Mouse (Mus musculus) myocyte (in vitro differentiated cells): ENCODE measurements around the gene Teddm3. TPM values are rescaled to one million over a fixed set of nuclear protein-coding genes. Genes with fewer than 3 reads are reported as not detected.
"Not testable (repeated sequence)": the region's sequence is repeated elsewhere in the genome, so short reads cannot be mapped to it uniquely, and the experiment has no call there.

Experiments
- H3K27me3 ChIP-seq: one replicate; pipeline ENCODE4 v1.6.1; 2011; ENCODE audit not compliant: control insufficient read depth, insufficient read depth, insufficient read length
- H3K36me3 ChIP-seq: one replicate; pipeline ENCODE4 v1.6.1; 2011; ENCODE audit not compliant: control insufficient read depth, insufficient read depth
- H3K4me2 ChIP-seq: one replicate; pipeline ENCODE4 v1.6.1; 2011; ENCODE audit warnings: low read depth, control low read depth
- H3K4me3 ChIP-seq: one replicate; pipeline ENCODE4 v1.5.1; 2011; ENCODE audit warnings: mild to moderate bottlenecking, control low read depth, moderate library complexity
- H3K79me2 ChIP-seq: one replicate; pipeline ENCODE4 v1.6.1; 2011; ENCODE audit not compliant: control insufficient read depth, insufficient read depth
- H3ac ChIP-seq: one replicate; pipeline ENCODE4 v1.6.1; 2011; ENCODE audit not compliant: control insufficient read depth, insufficient read length
- CEBPB ChIP-seq: IDR thresholded peaks from 2 replicates; pipeline ENCODE4 v1.6.1; 2011; ENCODE audit warnings: mild to moderate bottlenecking, moderate library complexity; ENCODE audit not compliant: poor library complexity, insufficient read depth, severe bottlenecking
- E2F4 ChIP-seq: IDR thresholded peaks from one replicate; pipeline ENCODE4 v1.6.1; 2011; ENCODE audit warnings: mild to moderate bottlenecking, control low read depth, moderate library complexity; ENCODE audit not compliant: insufficient read depth
- MAX ChIP-seq: IDR thresholded peaks from one replicate; pipeline ENCODE4 v1.6.1; 2011; ENCODE audit warnings: low read depth, mild to moderate bottlenecking, control low read depth
- MYOD1 ChIP-seq, 3 experiments: IDR thresholded peaks; one replicate each; pipeline ENCODE4 v1.6.1; 2011; ENCODE audit warnings: control low read depth in 2 of 3, low read depth in 2 of 3, mild to moderate bottlenecking in 2 of 3, moderate library complexity in 1 of 3; ENCODE audit not compliant: insufficient read length in 2 of 3, control insufficient read depth in 1 of 3
- MYOG ChIP-seq, 3 experiments: IDR thresholded peaks; one replicate each; pipeline ENCODE4 v1.6.1; 2011; ENCODE audit warnings: control low read depth in 2 of 3, low read depth in 2 of 3, mild to moderate bottlenecking in 2 of 3; ENCODE audit not compliant: insufficient read length in 2 of 3, control insufficient read depth in 1 of 3, insufficient read depth in 1 of 3
- POLR2A ChIP-seq: IDR thresholded peaks from one replicate; pipeline ENCODE4 v1.6.1; 2011; ENCODE audit warnings: low read depth, mild to moderate bottlenecking, control low read depth, moderate library complexity; ENCODE audit not compliant: insufficient read length
- POLR2AphosphoS2 ChIP-seq: IDR thresholded peaks from one replicate; pipeline ENCODE4 v1.6.1; 2011; ENCODE audit warnings: low read depth, control low read depth; ENCODE audit not compliant: insufficient read length
- REST ChIP-seq: IDR thresholded peaks from one replicate; pipeline ENCODE4 v1.6.1; 2011; ENCODE audit warnings: mild to moderate bottlenecking, control low read depth, moderate library complexity; ENCODE audit not compliant: insufficient read depth, insufficient read length
- SRF ChIP-seq: IDR thresholded peaks from one replicate; pipeline ENCODE4 v1.6.1; 2011; ENCODE audit warnings: low read depth; ENCODE audit not compliant: control insufficient read depth, insufficient read length
- TCF12 ChIP-seq: IDR thresholded peaks from one replicate; pipeline ENCODE4 v1.6.1; 2011; ENCODE audit warnings: mild to moderate bottlenecking, control low read depth; ENCODE audit not compliant: poor library complexity, insufficient read depth, severe bottlenecking
- TCF3 ChIP-seq: IDR thresholded peaks from one replicate; pipeline ENCODE4 v1.6.1; 2011; ENCODE audit warnings: low read depth, control low read depth; ENCODE audit not compliant: insufficient read length
- USF1 ChIP-seq: IDR thresholded peaks from one replicate; pipeline ENCODE4 v1.6.1; 2011; ENCODE audit warnings: low read depth, mild to moderate bottlenecking, control low read depth, moderate library complexity
- polyA plus RNA-seq: library from polyadenylated mRNA; unstranded; fragments of >200 nt; fragmentation: generic; extraction: Trizol; gene quantifications from one replicate; pipeline ENCODE4 v1.2.1, GENCODE M21; 2012; ENCODE audit warnings: missing spikeins

Teddm3 gene
- polyA plus RNA-seq, 1 experiment: 0.24 TPM

GRCm38 (mm10) chr16:21175236-21175635, 21.4 kb upstream of the Teddm3 start:
- no peak overlapping the region for H3K4me2 ChIP-seq
- TF ChIP-seq POLR2AphosphoS2 (no peak), E2F4 (no peak), REST (no peak), USF1 (no peak), TCF12 (no peak)
- H3K4me3 ChIP-seq: no peak overlapping the region
- no peaks in the 10 kb centered on the region for H3K27me3 ChIP-seq
- H3ac ChIP-seq: no peak overlapping the region
- H3K36me3 ChIP-seq: no peaks in the 10 kb centered on the region
- no peaks in the 10 kb centered on the region for H3K79me2 ChIP-seq

GRCm38 (mm10) chr16:21168730-21169129, 14.9 kb upstream of the Teddm3 start:
- TF ChIP-seq TCF12 (no peak), POLR2A (no peak), TCF3 (no peak), CEBPB (no peak), MAX (no peak), E2F4 (no peak), USF1 (no peak), MYOG (IDR thresholded peaks at IDR 0.05; ENCODE audit: control insufficient read depth in 1 of 3, insufficient read depth in 1 of 3, insufficient read length in 2 of 3, low read depth in 2 of 3) (no peak), POLR2AphosphoS2 (no peak), MYOD1 (IDR thresholded peaks at IDR 0.05; ENCODE audit: control insufficient read depth in 1 of 3, insufficient read length in 2 of 3, low read depth in 2 of 3) (no peak), REST (no peak), SRF (no peak)
- no peak overlapping the region for H3ac ChIP-seq
- H3K4me2 ChIP-seq: no peak overlapping the region
- no peak overlapping the region for H3K4me3 ChIP-seq
- H3K27me3 ChIP-seq: peaks cover 7% of the 10 kb centered on the region
- no peaks in the 10 kb centered on the region for H3K36me3 ChIP-seq
- H3K79me2 ChIP-seq: no peaks in the 10 kb centered on the region

GRCm38 (mm10) chr16:21165343-21166220, 11.8 kb upstream of the Teddm3 start:
- H3K4me3 ChIP-seq, H3K4me2 ChIP-seq, H3K79me2 ChIP-seq, H3K27me3 ChIP-seq, H3K36me3 ChIP-seq, H3ac ChIP-seq: not testable (repeated sequence)

GRCm38 (mm10) chr16:21163423-21163822, 9.6 kb upstream of the Teddm3 start:
- H3ac ChIP-seq, H3K4me3 ChIP-seq, H3K79me2 ChIP-seq, H3K36me3 ChIP-seq, H3K4me2 ChIP-seq, H3K27me3 ChIP-seq: not testable (repeated sequence)

GRCm38 (mm10) chr16:21159226-21159625, 5.4 kb upstream of the Teddm3 start:
- not testable (repeated sequence) for H3K36me3 ChIP-seq, H3K79me2 ChIP-seq, H3ac ChIP-seq, H3K27me3 ChIP-seq, H3K4me3 ChIP-seq, H3K4me2 ChIP-seq

GRCm38 (mm10) chr16:21156261-21156660, 2.5 kb upstream of the Teddm3 start:
- not testable (repeated sequence) for H3K36me3 ChIP-seq, H3K79me2 ChIP-seq, H3K4me2 ChIP-seq, H3ac ChIP-seq, H3K27me3 ChIP-seq, H3K4me3 ChIP-seq
